Mouse (Mus musculus): Measurements from ENCODE around the gene Prr18. TPM values are rescaled to one million over a fixed set of nuclear protein-coding genes. Genes with fewer than 3 reads are reported as not detected.
A peak's percentile ranks its signal among the peaks of the same experiment; 100 is the strongest.

The Prr18 gene
- total and polyA plus RNA-seq, 2 experiments from 2014 or later, result not detected

DNA sequence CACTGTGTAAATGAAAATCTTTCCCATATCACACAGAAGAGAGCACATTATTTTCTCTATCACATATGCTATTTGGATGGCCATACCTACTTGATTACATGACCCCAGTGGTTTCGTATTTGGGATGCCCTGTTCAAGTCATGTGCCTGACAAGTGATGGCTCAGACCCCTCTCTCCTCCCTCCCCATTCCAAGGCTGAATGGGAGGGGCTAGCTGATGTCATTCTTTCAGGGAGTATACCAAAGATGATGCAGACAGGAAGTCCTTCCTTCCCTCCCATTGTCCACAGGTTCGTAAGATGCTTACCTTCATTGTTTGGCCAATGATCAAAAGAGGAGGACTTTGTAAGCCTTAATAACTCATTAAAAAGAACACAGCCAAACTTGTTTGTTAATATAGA lies 31.9 kb downstream of the Prr18 start:
- Histone ChIP-seq H3K36me3 (replicated peaks; ENCODE audit: control insufficient read depth, insufficient read depth, low read length) (no peaks in the 10 kb centered on the region), H3K4me1 (ENCODE audit: control insufficient read depth, insufficient read depth) (0 out of 2 replicates have a peak, but pooled peaks cover 10% of the 10 kb centered on the region), H3K27ac (ENCODE audit: low read depth) (no peak overlapping the region), H3K9me3 (replicated peaks; ENCODE audit: control insufficient read depth, low read length) (no peaks in the 10 kb centered on the region), H3K27me3 (ENCODE audit: control insufficient read depth, insufficient read depth, low read length) (no peaks in the 10 kb centered on the region; the same call in 1 of the 2 replicates), H3K9ac (replicated peaks; ENCODE audit: low read depth, low read length) (no peak overlapping the region), H3K4me3 (ENCODE audit: low read depth, low read length) (no peak overlapping the region), H3K4me2 (ENCODE audit: low read depth, low read length) (no peak overlapping the region)
- 51% methylated on average over 2 of the region's 2 CpGs for WGBS
- DNase-seq (ENCODE audit: low spot score), result no peak
- TF ChIP-seq EP300 (IDR thresholded peaks at IDR 0.05; ENCODE audit: low read depth) (no peak), CTCF (IDR thresholded peaks at IDR 0.05; ENCODE audit: low read depth) (no peak)
- ATAC-seq (ENCODE audit: insufficient read depth, low read depth), result no peak

DNA sequence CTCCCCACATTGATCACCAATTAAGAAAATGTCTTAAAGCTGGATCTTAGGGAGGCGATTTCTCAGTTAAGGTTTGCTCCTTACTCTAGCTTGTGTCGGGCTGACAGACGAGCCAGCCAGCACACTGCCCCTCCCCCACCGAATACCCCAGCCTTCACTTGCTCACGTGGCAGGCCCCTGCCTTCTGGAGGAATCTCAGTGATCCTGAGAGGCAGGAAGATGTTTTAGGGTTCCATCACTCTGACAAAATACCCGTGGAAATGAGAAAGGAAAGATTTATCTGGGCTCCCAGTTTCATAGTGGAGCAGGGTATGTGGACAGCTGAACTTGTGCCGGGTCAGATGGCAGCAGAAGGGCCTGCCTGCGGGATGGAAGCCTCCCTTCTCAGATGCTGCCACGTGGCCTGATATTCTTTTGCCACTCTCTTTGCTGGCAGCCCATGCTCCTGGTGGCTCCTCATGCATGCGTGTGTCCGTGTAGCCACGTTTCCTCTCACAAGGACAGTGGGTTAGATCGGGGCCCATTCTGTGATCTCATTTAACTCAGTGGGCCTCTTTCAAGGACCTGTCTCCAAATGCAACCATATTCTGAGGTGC lies 33.5 kb downstream of the Prr18 start:
- Histone ChIP-seq H3K9me3 (replicated peaks; ENCODE audit: control insufficient read depth, low read length) (no peaks in the 10 kb centered on the region), H3K4me2 (ENCODE audit: low read depth, low read length) (no peak overlapping the region), H3K9ac (replicated peaks; ENCODE audit: low read depth, low read length) (no peak overlapping the region), H3K36me3 (replicated peaks; ENCODE audit: control insufficient read depth, insufficient read depth, low read length) (no peaks in the 10 kb centered on the region), H3K4me3 (ENCODE audit: low read depth, low read length) (no peak overlapping the region), H3K27ac (ENCODE audit: low read depth) (no peak overlapping the region), H3K27me3 (ENCODE audit: control insufficient read depth, insufficient read depth, low read length) (no peaks in the 10 kb centered on the region), H3K4me1 (ENCODE audit: control insufficient read depth, insufficient read depth) (0 out of 2 replicates have a peak, but pooled peaks cover 10% of the 10 kb centered on the region)
- 44% methylated on average over 13 of the region's 13 CpGs for WGBS
- no peak for TF ChIP-seq EP300 (IDR thresholded peaks at IDR 0.05; ENCODE audit: low read depth)
- no peak for TF ChIP-seq CTCF (IDR thresholded peaks at IDR 0.05; ENCODE audit: low read depth)
- ATAC-seq (ENCODE audit: insufficient read depth, low read depth) (no peak), DNase-seq (ENCODE audit: low spot score) (no peak)

DNA sequence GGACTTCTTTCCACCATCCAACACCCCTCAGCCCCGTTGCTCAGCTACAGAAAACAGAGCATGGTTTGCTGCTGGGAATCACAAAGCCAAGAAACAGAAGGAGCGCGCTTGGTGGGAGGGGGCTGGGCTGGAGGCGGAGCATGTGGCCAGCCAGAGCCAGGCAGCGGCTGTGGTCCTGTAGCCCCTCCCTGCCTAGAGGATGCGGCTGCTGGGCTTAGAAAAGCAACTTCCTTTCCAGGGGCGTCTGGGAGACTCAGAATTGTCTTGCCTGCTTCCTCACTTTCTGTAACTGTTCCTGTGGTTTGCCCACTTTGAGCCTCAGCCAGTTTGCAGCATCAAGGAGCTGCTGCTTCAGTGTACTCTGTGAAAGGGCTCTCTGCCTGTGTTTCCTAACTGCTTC lies 34.6 kb downstream of the Prr18 start:
- H3K4me3 ChIP-seq (ENCODE audit: low read depth, low read length), result peak overlapping the region; percentile 34
- H3K27ac ChIP-seq (ENCODE audit: low read depth), result peak overlapping the region; percentile 56
- peak; percentile 62 for DNase-seq (ENCODE audit: low spot score)
- peak overlapping the region; percentile 16; the same call in 1 of the 2 replicates for H3K9ac ChIP-seq (replicated peaks; ENCODE audit: low read depth, low read length)
- no peaks in the 10 kb centered on the region for H3K36me3 ChIP-seq (replicated peaks; ENCODE audit: control insufficient read depth, insufficient read depth, low read length)
- WGBS, result 0% methylated on average over 7 of the region's 7 CpGs
- peak overlapping the region; percentile 58 for H3K4me2 ChIP-seq (ENCODE audit: low read depth, low read length)
- H3K27me3 ChIP-seq (ENCODE audit: control insufficient read depth, insufficient read depth, low read length), result no peaks in the 10 kb centered on the region
- peak; percentile 57 for ATAC-seq (ENCODE audit: insufficient read depth, low read depth)
- 0 out of 2 replicates have a peak, but pooled peaks cover 10% of the 10 kb centered on the region for H3K4me1 ChIP-seq (ENCODE audit: control insufficient read depth, insufficient read depth)
- TF ChIP-seq EP300 (IDR thresholded peaks at IDR 0.05; ENCODE audit: low read depth) (no peak), CTCF (IDR thresholded peaks at IDR 0.05; ENCODE audit: low read depth) (no peak)
- no peaks in the 10 kb centered on the region for H3K9me3 ChIP-seq (replicated peaks; ENCODE audit: control insufficient read depth, low read length)

DNA sequence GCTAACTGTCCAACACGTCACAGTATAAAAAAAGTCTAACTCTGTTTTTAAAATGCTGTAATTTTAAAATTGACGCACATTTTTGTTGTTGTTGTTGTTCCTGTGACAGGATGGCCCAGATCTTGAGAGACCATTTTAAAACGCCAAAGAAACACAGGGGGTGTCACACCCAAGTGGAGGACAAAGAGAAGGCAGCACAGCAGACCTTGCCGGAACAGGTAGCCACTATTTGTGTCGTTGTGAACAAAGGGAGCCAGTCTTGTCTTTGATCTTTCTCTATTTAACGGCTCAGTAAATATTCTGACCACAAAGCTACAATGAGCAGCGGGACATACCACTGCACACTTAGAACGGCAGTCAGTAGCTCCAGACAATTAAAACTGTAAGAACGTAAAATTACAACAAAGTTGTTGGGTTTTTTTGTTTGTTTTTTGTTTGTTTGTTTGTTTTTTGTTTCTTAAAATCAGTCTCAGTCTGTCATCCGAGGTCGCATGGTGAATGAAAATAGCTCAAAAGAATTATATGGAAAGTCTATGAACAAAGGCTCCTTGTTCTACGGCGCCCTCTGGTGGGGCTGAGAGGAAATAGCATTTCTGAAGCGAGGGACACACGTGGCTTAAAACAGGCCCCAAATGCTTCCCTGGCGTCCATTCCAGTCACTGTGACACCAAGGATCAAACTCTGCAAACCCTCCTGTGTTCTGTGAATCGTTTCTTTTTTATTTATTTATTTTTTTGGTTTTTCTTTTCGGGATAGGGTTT lies 35.2 kb downstream of the Prr18 start:
- H3K4me3 ChIP-seq (ENCODE audit: low read depth, low read length), result peak overlapping the region; percentile 34
- TF ChIP-seq CTCF (IDR thresholded peaks at IDR 0.05; ENCODE audit: low read depth), result peak; percentile 95
- TF ChIP-seq EP300 (IDR thresholded peaks at IDR 0.05; ENCODE audit: low read depth), result no peak
- H3K9ac ChIP-seq (replicated peaks; ENCODE audit: low read depth, low read length), result no peak overlapping the region
- WGBS, result 3% methylated on average over 18 of the region's 18 CpGs
- peak overlapping the region; percentile 56 for H3K27ac ChIP-seq (ENCODE audit: low read depth)
- H3K4me1 ChIP-seq (ENCODE audit: control insufficient read depth, insufficient read depth), result 0 out of 2 replicates have a peak, but pooled peaks cover 10% of the 10 kb centered on the region
- no peaks in the 10 kb centered on the region for H3K9me3 ChIP-seq (replicated peaks; ENCODE audit: control insufficient read depth, low read length)
- H3K4me2 ChIP-seq (ENCODE audit: low read depth, low read length), result peak overlapping the region; percentile 58
- no peaks in the 10 kb centered on the region for H3K27me3 ChIP-seq (ENCODE audit: control insufficient read depth, insufficient read depth, low read length)
- H3K36me3 ChIP-seq (replicated peaks; ENCODE audit: control insufficient read depth, insufficient read depth, low read length), result no peaks in the 10 kb centered on the region
- DNase-seq (ENCODE audit: low spot score), result peak; percentile 84
- peak; percentile 69 for ATAC-seq (ENCODE audit: insufficient read depth, low read depth)

DNA sequence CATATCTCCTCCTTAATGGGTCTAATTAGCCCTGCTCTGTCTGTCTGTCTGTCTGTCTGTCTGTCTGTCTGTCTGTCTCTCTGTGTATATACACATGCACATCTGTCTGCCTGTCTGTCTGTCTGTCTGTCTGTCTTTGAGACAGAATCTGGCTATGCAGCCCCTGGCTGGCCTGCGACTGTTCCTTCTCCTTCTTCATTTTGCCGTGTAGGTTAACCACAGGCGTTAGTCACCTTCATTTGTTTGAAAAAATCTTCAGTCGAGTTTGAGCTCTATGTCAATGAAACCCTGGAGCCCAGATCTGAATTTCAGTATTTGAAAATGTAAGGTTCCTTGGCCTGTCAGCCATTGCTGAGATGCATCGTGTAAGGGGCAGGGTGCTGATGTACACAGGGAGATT lies 40.0 kb downstream of the Prr18 start:
- no peaks in the 10 kb centered on the region for H3K36me3 ChIP-seq (replicated peaks; ENCODE audit: control insufficient read depth, insufficient read depth, low read length)
- no peak overlapping the region for H3K4me3 ChIP-seq (ENCODE audit: low read depth, low read length)
- no peak overlapping the region for H3K9ac ChIP-seq (replicated peaks; ENCODE audit: low read depth, low read length)
- no peak for DNase-seq (ENCODE audit: low spot score)
- H3K27me3 ChIP-seq (ENCODE audit: control insufficient read depth, insufficient read depth, low read length), result no peaks in the 10 kb centered on the region
- no peak for ATAC-seq (ENCODE audit: insufficient read depth, low read depth)
- H3K27ac ChIP-seq (ENCODE audit: low read depth), result no peak overlapping the region
- no peak for TF ChIP-seq CTCF (IDR thresholded peaks at IDR 0.05; ENCODE audit: low read depth)
- TF ChIP-seq EP300 (IDR thresholded peaks at IDR 0.05; ENCODE audit: low read depth), result no peak
- 50% methylated on average over 5 of the region's 5 CpGs for WGBS
- no peaks in the 10 kb centered on the region for H3K9me3 ChIP-seq (replicated peaks; ENCODE audit: control insufficient read depth, low read length)
- no peaks in the 10 kb centered on the region for H3K4me1 ChIP-seq (ENCODE audit: control insufficient read depth, insufficient read depth)
- H3K4me2 ChIP-seq (ENCODE audit: low read depth, low read length), result no peak overlapping the region

Measured in heart, postnatal 0 days (tissue).